In genomic region chr11:31371256-31371838, GRCm38 (mm10) we compare ENCODE assay signal across 8 mouse cellular contexts. TPM values are rescaled to one million over a fixed set of nuclear protein-coding genes. Genes with fewer than 3 reads are reported as not detected.
DNase-seq lines count a peak whose midpoint lies in the region; ATAC-seq and TF ChIP-seq lines count a peak whose summit lies in the region.

No protein-coding gene starts in this region.

- no peak overlapping the region for H3K27ac ChIP-seq in gastrocnemius, adult 2 months
- H3K27ac ChIP-seq in limb, embryonic 14.5 days (replicated peaks; ENCODE audit: low read depth, low read length): no peak overlapping the region

- peaks cover 10% of the 10 kb centered on the region; the same call in 1 of the 2 replicates for H3K4me1 ChIP-seq in limb, embryonic 14.5 days (ENCODE audit: control insufficient read depth, insufficient read depth, low read length)

- no peak for TF ChIP-seq POLR2A in limb, embryonic 14.5 days (IDR thresholded peaks at IDR 0.05; ENCODE audit: borderline replicate concordance, extremely low read depth, insufficient read depth, insufficient read length)

- no peaks in the 10 kb centered on the region for H3K36me3 ChIP-seq in limb, embryonic 14.5 days (ENCODE audit: control insufficient read depth, insufficient read depth, low read length)

- under 1% methylated on average over 39 of the region's 39 CpGs for WGBS in limb, embryonic 14.5 days

- H3K4me2 ChIP-seq in limb, embryonic 14.5 days (replicated peaks; ENCODE audit: low read depth, low read length, severe bottlenecking): peak overlapping the region; percentile 98

- intact Hi-C loops in gastrocnemius, adult 2 months (cut with DNase I): loop anchor here (5.0 to 10.0 kb wide), 3 partner anchors 127 to 236 kb away; no protein-coding TSS in a partner anchor
- intact Hi-C loops in gastrocnemius, postnatal 36 days (cut with DNase I): no loop called here

- TF ChIP-seq CTCF in gastrocnemius, adult 2 months (IDR thresholded peaks at IDR 0.05): no peak

- peaks cover 50% of the 10 kb centered on the region for H3K27me3 ChIP-seq in limb, embryonic 14.5 days (ENCODE audit: control insufficient read depth, insufficient read depth, low read length)

- H3K4me3 ChIP-seq in gastrocnemius, adult 2 months: peak overlapping the region; percentile 89; the same call in 1 of the 2 replicates
- H3K4me3 ChIP-seq in limb, embryonic 14.5 days (replicated peaks; ENCODE audit: low read length): peak overlapping the region; percentile 57

- no peak for ATAC-seq in limb, embryonic 14.5 days (ENCODE audit: low FRiP score, low read depth)
- no peak for ATAC-seq in inflammation-experienced regulatory T-cells, adult 6 months

- no peak overlapping the region for H3K9ac ChIP-seq in limb, embryonic 14.5 days (ENCODE audit: low read depth, low read length, severe bottlenecking)

- H3K9me3 ChIP-seq in limb, embryonic 14.5 days (ENCODE audit: control insufficient read depth, low read length): no peaks in the 10 kb centered on the region

- DNase-seq in gastrocnemius, adult 2 months: no peak
- no peak for DNase-seq in gastrocnemius, postnatal 36 days
- peak; percentile 29 for DNase-seq in thymus, postnatal 14 days
- no peak for DNase-seq in thymus, postnatal 25 days
- DNase-seq in limb, embryonic 14.5 days (ENCODE audit: low spot score): no peak
- peak; percentile 30 for DNase-seq in retina, embryonic 14.5 days (ENCODE audit: low spot score)
- DNase-seq in adrenal gland, adult 2 months: no peak

RNA-seq across cellular contexts. Expression of gene Stc2, which starts 1.5 kb away (rescaled TPM):
- total RNA-seq in gastrocnemius, adult 2 months (2021): 10 to 100 TPM in 1 of 2 experiments, 1 to 10 TPM in 1; 2.8 to 14.1 TPM
- 10 to 100 TPM in 1 of 2 experiments, 1 to 10 TPM in 1; 2.0 to 11.4 TPM for total RNA-seq in gastrocnemius, postnatal 36 days (2021)
- 4.1 and 4.6 TPM in 2 replicates for polyA plus RNA-seq in limb, embryonic 14.5 days (2012; rRNA removed)
- polyA plus RNA-seq in limb, embryonic 14.5 days (2014; fragmentation: Nextera tagmentation; extraction: Ambion mirVana): 1.7 and 1.8 TPM in 2 replicates
- total RNA-seq in adrenal gland, adult 2 months (2021): 1 to 10 TPM in 1 of 2 experiments, under 1 TPM in 1; 0.63 to 1.2 TPM
- 0.30 and 0.39 TPM in 2 replicates for polyA plus RNA-seq in adrenal gland, adult 2 months (2012; rRNA removed)
- polyA plus RNA-seq in inflammation-experienced regulatory T-cells, adult 6 months (2017; shearing (Covaris generic)): 1 to 10 TPM in 1 of 3 experiments, under 1 TPM in 2; 0.41 to 1.1 (median 0.44) TPM

Comparison
In these comparisons a context has a peak if more than half of its experiments do, and no peak if none do; other contexts are left out.
1. DNase-seq: peak in thymus, postnatal 14 days (single experiment) and retina, embryonic 14.5 days (single experiment); none in gastrocnemius, adult 2 months (single experiment), gastrocnemius, postnatal 36 days (0 of 2), thymus, postnatal 25 days (single experiment), limb, embryonic 14.5 days (single experiment) and adrenal gland, adult 2 months (single experiment).